Mouse (Mus musculus) liver, embryonic 14.5 days (tissue): Measurements from ENCODE around the gene C1rl. TPM values are rescaled to one million over a fixed set of nuclear protein-coding genes. Genes with fewer than 3 reads are reported as not detected.

ENCODE experiments used
- ATAC-seq: fragments of 200-750 bp; cut with Nextera tagmentation; 2 replicates; pipeline ENCODE4 v1.8.0; 2017; ENCODE audit warnings: moderate number of reproducible peaks, mild to moderate bottlenecking, moderate library complexity; ENCODE audit not compliant: insufficient read depth
- DNase-seq, 3 experiments: peaks; one replicate each; pipeline ENCODE4 v3.0.0-alpha.2; 2012 to 2013; ENCODE audit warnings: low read depth in 3 of 3, low spot score in 3 of 3
- H3K27ac ChIP-seq: fragments of 300-500 bp; sonication (generic); 2 replicates; pipeline ENCODE4 v1.5.1; 2014; ENCODE audit warnings: moderate library complexity, mild to moderate bottlenecking, control low read depth, inconsistent platforms
- H3K27me3 ChIP-seq: fragments of 300-500 bp; sonication (generic); 2 replicates; pipeline ENCODE4 v1.6.1; 2014; ENCODE audit warnings: mild to moderate bottlenecking, low read length, moderate library complexity; ENCODE audit not compliant: control insufficient read depth, insufficient read depth
- H3K36me3 ChIP-seq: fragments of 300-500 bp; sonication (generic); replicated peaks from 2 replicates; pipeline ENCODE4 v1.6.1; 2014; ENCODE audit warnings: low read depth; ENCODE audit not compliant: control insufficient read depth, insufficient read depth
- H3K4me1 ChIP-seq, 2 experiments: fragments of 200-500 bp in 1 of 2; fragments of 300-500 bp in 1 of 2; sonication (generic) in 1 of 2; replicated peaks; 2 replicates each; pipeline ENCODE4 v1.6.1; 2012 to 2014; ENCODE audit warnings: antibody characterized with exemption in 1 of 2, inconsistent platforms in 1 of 2, low read length in 1 of 2; ENCODE audit not compliant: control insufficient read depth in 2 of 2, insufficient read depth in 2 of 2
- H3K4me2 ChIP-seq: fragments of 300-500 bp; sonication (generic); 2 replicates; pipeline ENCODE4 v1.6.1; 2014; ENCODE audit warnings: low read depth, mild to moderate bottlenecking, control low read depth, moderate library complexity
- H3K4me3 ChIP-seq, 2 experiments: fragments of 200-500 bp in 1 of 2; fragments of 300-500 bp in 1 of 2; sonication (generic) in 1 of 2; 2 replicates each; pipeline ENCODE4 v1.5.1; 2012 to 2014; ENCODE audit warnings: low read depth in 2 of 2, low read length in 2 of 2, mild to moderate bottlenecking in 2 of 2, control low read depth in 1 of 2, inconsistent platforms in 1 of 2, moderate library complexity in 1 of 2; ENCODE audit not compliant: insufficient read depth in 1 of 2
- H3K9ac ChIP-seq: fragments of 300-500 bp; sonication (generic); replicated peaks from 2 replicates; pipeline ENCODE4 v1.6.1; 2014; ENCODE audit warnings: mild to moderate bottlenecking, control low read depth, moderate library complexity
- H3K9me3 ChIP-seq: fragments of 300-500 bp; sonication (generic); 2 replicates; pipeline ENCODE4 v1.6.1; 2016; ENCODE audit warnings: low read length, mixed read lengths; ENCODE audit not compliant: control insufficient read depth
- CTCF ChIP-seq: IDR thresholded peaks from 2 replicates; pipeline ENCODE4 v1.5.1; 2016; ENCODE audit warnings: antibody characterized with exemption, low read depth, control low read depth
- EP300 ChIP-seq: IDR thresholded peaks from 2 replicates; pipeline ENCODE4 v1.6.1; 2016; ENCODE audit warnings: antibody characterized with exemption, low read depth
- WGBS: fragments of 180-500 bp; shearing (Covaris S2); extraction: QIAGEN DNeasy Blood & Tissue Kit; methylation state at CpG from one replicate; pipeline ENCODE4 v1.1.7; 2014; ENCODE audit not compliant: insufficient replicate concordance; 5-methylcytosine and 5-hydroxymethylcytosine counted together
- polyA plus RNA-seq, 2 experiments: library from polyadenylated mRNA; depleted of rRNA in 1 of 2; stranded (reverse) in 1 of 2; unstranded in 1 of 2; fragments of >200 nt; fragmentation: Nextera tagmentation in 1 of 2; extraction: Ambion mirVana in 1 of 2; gene quantifications; 2 replicates each; pipeline versions ENCODE4 v1.2.1 to v1.2.3; 2012 to 2014

The C1rl gene
- polyA plus RNA-seq, 2 experiments: 3.9 to 7.6 TPM

DNA sequence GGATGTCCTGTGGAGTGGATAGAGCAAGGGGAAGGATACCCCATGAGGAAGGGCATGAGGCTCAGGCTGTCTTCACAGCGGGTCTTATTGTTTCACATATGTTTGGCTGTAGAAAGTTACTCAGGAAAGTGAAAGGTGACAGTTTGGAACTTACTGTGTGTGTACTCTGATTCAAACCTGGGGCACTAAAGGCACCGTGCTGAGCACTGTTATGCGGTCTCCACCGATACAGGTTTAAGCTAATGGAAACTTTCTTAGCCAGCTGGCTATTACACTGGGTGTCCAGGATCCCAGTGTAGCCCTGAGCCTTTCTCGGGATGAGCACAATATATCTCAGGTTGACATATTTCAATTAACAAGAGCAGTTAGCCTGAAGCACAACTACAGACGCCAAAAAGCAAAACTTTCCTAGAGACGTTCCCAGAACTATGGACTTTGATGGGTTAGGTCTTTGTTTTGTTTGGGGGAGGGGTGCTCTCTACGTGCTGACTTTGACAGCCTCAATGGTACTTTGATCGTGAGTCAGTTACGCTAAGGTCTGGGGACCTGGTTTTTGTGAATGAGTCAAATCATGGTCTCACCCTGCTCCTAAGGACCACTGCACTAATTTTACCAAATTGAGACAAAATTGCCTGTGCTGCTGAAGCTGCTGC lies 7.1 kb downstream of the C1rl start:
- TF ChIP-seq CTCF: no peak
- TF ChIP-seq EP300: no peak
- Histone ChIP-seq H3K27me3 (no peaks in the 10 kb centered on the region), H3K9ac (no peak overlapping the region), H3K4me1 (peaks cover 0 to 4% of the 10 kb centered on the region in 2 experiments; a peak in 1 of 4 replicates), H3K4me3 (no peak overlapping the region), H3K36me3 (no peaks in the 10 kb centered on the region), H3K27ac (no peak overlapping the region), H3K9me3 (no peaks in the 10 kb centered on the region), H3K4me2 (no peak overlapping the region)
- ATAC-seq: no peak
- 55% methylated on average over 10 of the region's 10 CpGs for WGBS
- no peak for DNase-seq

GRCm38 (mm10) chr6:124501473-124501872 lies 8.6 kb downstream of the C1rl start:
- DNase-seq: no peak
- no peak overlapping the region for H3K27ac ChIP-seq
- TF ChIP-seq CTCF (no peak), EP300 (no peak)
- H3K9ac ChIP-seq: no peak overlapping the region
- H3K4me3 ChIP-seq: no peak overlapping the region
- no peak for ATAC-seq
- no peaks in the 10 kb centered on the region for H3K36me3 ChIP-seq
- no peaks in the 10 kb centered on the region for H3K27me3 ChIP-seq
- H3K4me1 ChIP-seq: peaks cover 0 to 4% of the 10 kb centered on the region in 2 experiments; a peak in 1 of 4 replicates
- 66% methylated on average over 4 of the region's 4 CpGs for WGBS
- H3K9me3 ChIP-seq: no peaks in the 10 kb centered on the region
- H3K4me2 ChIP-seq: no peak overlapping the region

DNA sequence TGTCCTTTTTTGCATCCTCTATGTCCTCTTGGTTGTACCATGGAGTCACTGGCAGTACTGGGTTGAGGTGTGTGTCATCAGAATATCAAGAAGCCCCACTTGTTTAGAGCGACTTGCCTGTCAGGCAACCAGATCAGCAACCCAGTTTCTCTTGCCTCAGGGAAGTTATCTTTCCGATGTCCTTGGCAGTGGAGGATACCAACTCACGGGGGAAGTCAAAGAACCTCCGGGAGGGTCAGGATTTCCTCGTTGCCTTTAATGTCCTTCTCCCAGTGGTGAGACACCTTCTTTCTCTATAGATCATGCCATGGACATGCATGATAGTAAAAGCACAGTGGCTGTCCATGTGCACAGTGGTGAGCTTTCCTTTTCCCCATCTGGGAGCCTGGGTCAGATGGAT lies 9.1 kb downstream of the C1rl start:
- Histone ChIP-seq H3K4me1 (peaks cover 0 to 4% of the 10 kb centered on the region in 2 experiments; a peak in 1 of 4 replicates), H3K36me3 (no peaks in the 10 kb centered on the region), H3K9ac (no peak overlapping the region), H3K27me3 (no peaks in the 10 kb centered on the region), H3K4me2 (no peak overlapping the region), H3K9me3 (no peaks in the 10 kb centered on the region), H3K4me3 (no peak overlapping the region), H3K27ac (no peak overlapping the region)
- DNase-seq: no peak
- 61% methylated on average over 5 of the region's 5 CpGs for WGBS
- TF ChIP-seq CTCF (no peak), EP300 (no peak)
- ATAC-seq: no peak

DNA sequence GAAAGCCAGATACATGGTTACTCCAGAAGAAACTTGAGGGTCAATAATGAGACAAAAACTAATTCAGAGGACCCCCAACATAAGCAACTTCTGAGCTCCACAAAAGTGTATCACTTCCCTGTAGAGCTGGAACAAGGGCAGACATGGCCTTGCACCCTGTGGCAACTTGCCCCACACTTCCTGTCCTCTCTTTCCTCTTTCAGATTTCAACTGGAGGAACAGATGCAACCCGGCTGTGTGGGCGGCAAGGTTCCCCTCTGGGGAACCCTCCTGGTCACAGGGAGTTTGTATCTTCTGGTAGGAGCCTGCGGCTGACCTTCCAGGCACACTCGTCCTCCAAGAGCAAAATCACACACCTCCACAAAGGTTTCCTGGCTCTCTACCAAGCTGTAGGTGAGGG lies 12.1 kb downstream of the C1rl start:
- Histone ChIP-seq H3K27ac (no peak overlapping the region), H3K4me2 (no peak overlapping the region), H3K36me3 (no peaks in the 10 kb centered on the region), H3K4me1 (peaks cover 0 to 2% of the 10 kb centered on the region in 2 experiments; a peak in 1 of 4 replicates), H3K9ac (no peak overlapping the region), H3K27me3 (no peaks in the 10 kb centered on the region), H3K9me3 (no peaks in the 10 kb centered on the region), H3K4me3 (no peak overlapping the region)
- 22% methylated on average over 4 of the region's 4 CpGs for WGBS
- no peak for TF ChIP-seq EP300
- DNase-seq: no peak
- ATAC-seq: no peak

DNA sequence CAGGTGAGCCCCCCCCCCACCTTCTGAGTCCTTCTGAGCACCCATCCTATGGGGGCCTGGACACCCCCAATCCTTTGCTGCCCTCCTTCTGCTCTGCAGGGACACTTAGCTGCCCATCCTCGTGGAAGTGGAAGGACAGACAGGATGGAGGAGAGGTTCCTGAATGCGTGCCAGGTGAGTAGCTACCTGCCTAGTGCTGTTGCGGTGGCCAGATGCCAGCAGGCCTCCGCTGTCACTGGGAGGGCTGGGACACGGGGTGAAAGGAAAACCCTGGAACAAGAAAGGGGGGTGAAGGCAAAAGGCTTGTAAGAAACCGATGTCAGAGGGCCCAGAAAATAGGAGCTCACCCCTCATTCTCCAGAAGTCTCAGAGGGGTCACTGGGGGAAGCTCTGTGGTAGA lies 14.1 kb downstream of the C1rl start:
- TF ChIP-seq EP300: no peak
- TF ChIP-seq CTCF: no peak
- Histone ChIP-seq H3K4me3 (no peak overlapping the region), H3K4me2 (no peak overlapping the region), H3K9ac (no peak overlapping the region), H3K4me1 (peaks cover 0 to 2% of the 10 kb centered on the region in 2 experiments; a peak in 1 of 4 replicates), H3K27ac (no peak overlapping the region), H3K36me3 (no peaks in the 10 kb centered on the region), H3K27me3 (no peaks in the 10 kb centered on the region), H3K9me3 (no peaks in the 10 kb centered on the region)
- ATAC-seq: no peak
- 75% methylated on average over 6 of the region's 6 CpGs for WGBS
- DNase-seq: no peak
